Mouse (Mus musculus) liver, embryonic 12.5 days (tissue): Measurements from ENCODE around the gene Tmigd1. TPM values are rescaled to one million over a fixed set of nuclear protein-coding genes. Genes with fewer than 3 reads are reported as not detected.
A peak's percentile ranks its signal among the peaks of the same experiment; 100 is the strongest.
"Not testable (repeated sequence)": the region's sequence is repeated elsewhere in the genome, so short reads cannot be mapped to it uniquely, and the experiment has no call there.

Experiments used
- ATAC-seq: fragments of 200-750 bp; cut with Nextera tagmentation; 2 replicates; pipeline ENCODE4 v1.8.0; 2017; ENCODE audit warnings: moderate number of reproducible peaks, mild to moderate bottlenecking, moderate library complexity
- H3K27ac ChIP-seq: fragments of 300-500 bp; sonication (generic); 2 replicates; pipeline ENCODE4 v1.5.1; 2016; ENCODE audit warnings: mild to moderate bottlenecking
- H3K27me3 ChIP-seq: fragments of 300-500 bp; sonication (generic); replicated peaks from 2 replicates; pipeline ENCODE4 v1.6.1; 2016; ENCODE audit warnings: mild to moderate bottlenecking, moderate library complexity
- H3K36me3 ChIP-seq: fragments of 300-500 bp; sonication (generic); 2 replicates; pipeline ENCODE4 v1.6.1; 2016; ENCODE audit warnings: mild to moderate bottlenecking, moderate library complexity
- H3K4me1 ChIP-seq: fragments of 300-500 bp; sonication (generic); 2 replicates; pipeline ENCODE4 v1.6.1; 2016
- H3K4me2 ChIP-seq: fragments of 300-500 bp; sonication (generic); 2 replicates; pipeline ENCODE4 v1.6.1; 2016; ENCODE audit warnings: mild to moderate bottlenecking, moderate library complexity
- H3K4me3 ChIP-seq: fragments of 300-500 bp; sonication (generic); 2 replicates; pipeline ENCODE4 v1.5.1; 2016; ENCODE audit warnings: mild to moderate bottlenecking, moderate library complexity
- H3K9ac ChIP-seq: fragments of 300-500 bp; sonication (generic); 2 replicates; pipeline ENCODE4 v1.6.1; 2016; ENCODE audit warnings: mild to moderate bottlenecking, moderate library complexity
- H3K9me3 ChIP-seq: fragments of 300-500 bp; sonication (generic); replicated peaks from 2 replicates; pipeline ENCODE4 v1.6.1; 2016; ENCODE audit warnings: mild to moderate bottlenecking, moderate library complexity
- WGBS: fragments of 180-500 bp; shearing (Covaris S2); methylation state at CpG from one replicate; pipeline ENCODE4 v1.1.7; 2016; ENCODE audit not compliant: insufficient replicate concordance; 5-methylcytosine and 5-hydroxymethylcytosine counted together
- polyA plus RNA-seq: library from polyadenylated mRNA; unstranded; fragments of >200 nt; fragmentation: Nextera tagmentation; extraction: Ambion mirVana; gene quantifications from 2 replicates; pipeline ENCODE4 v1.2.1, GENCODE M21; 2016

The Tmigd1 gene
- polyA plus RNA-seq, 1 experiment from 2014 or later = not detected

GRCm38 (mm10) chr11:76899758-76900738 is 1.9 kb upstream of the Tmigd1 start:
- H3K27ac ChIP-seq = no peak overlapping the region
- 33% methylated on average over 5 of the region's 5 CpGs for WGBS
- H3K4me2 ChIP-seq = no peak overlapping the region
- H3K36me3 ChIP-seq = no peaks in the 10 kb centered on the region
- no peaks in the 10 kb centered on the region for H3K27me3 ChIP-seq
- 0 out of 2 replicates have a peak, but pooled peaks cover 3% of the 10 kb centered on the region for H3K4me1 ChIP-seq
- ATAC-seq = no peak
- H3K4me3 ChIP-seq = no peak overlapping the region
- no peaks in the 10 kb centered on the region for H3K9me3 ChIP-seq
- no peak overlapping the region for H3K9ac ChIP-seq

- Histone ChIP-seq H3K9ac (no peak overlapping the region), H3K4me1 (0 out of 2 replicates have a peak, but pooled peaks cover 3% of the 10 kb centered on the region), H3K27me3 (no peaks in the 10 kb centered on the region), H3K9me3 (no peaks in the 10 kb centered on the region), H3K36me3 (no peaks in the 10 kb centered on the region), H3K27ac (no peak overlapping the region), H3K4me2 (no peak overlapping the region), H3K4me3 (no peak overlapping the region)
- 79% methylated on average over 2 of the region's 2 CpGs for WGBS
- no peak for ATAC-seq
Measured at GRCm38 (mm10) chr11:76904340-76904739, 2.4 kb downstream of the Tmigd1 start.

- WGBS = 73% methylated on average over 7 of the region's 7 CpGs
- no peak overlapping the region for H3K27ac ChIP-seq
- H3K4me1 ChIP-seq = 0 out of 2 replicates have a peak, but pooled peaks cover 5% of the 10 kb centered on the region
- H3K4me3 ChIP-seq = no peak overlapping the region
- H3K9ac ChIP-seq = no peak overlapping the region
- no peak for ATAC-seq
- no peaks in the 10 kb centered on the region for H3K36me3 ChIP-seq
- no peaks in the 10 kb centered on the region for H3K9me3 ChIP-seq
- 0 out of 2 replicates have a peak, but pooled peaks cover 5% of the 10 kb centered on the region for H3K27me3 ChIP-seq
- no peak overlapping the region for H3K4me2 ChIP-seq
Measured at GRCm38 (mm10) chr11:76908651-76909050, 6.7 kb downstream of the Tmigd1 start.

- Histone ChIP-seq H3K4me2 (no peak overlapping the region), H3K9ac (no peak overlapping the region), H3K27me3 (0 out of 2 replicates have a peak, but pooled peaks cover 5% of the 10 kb centered on the region), H3K27ac (no peak overlapping the region), H3K4me1 (0 out of 2 replicates have a peak, but pooled peaks cover 5% of the 10 kb centered on the region), H3K36me3 (no peaks in the 10 kb centered on the region), H3K4me3 (no peak overlapping the region), H3K9me3 (no peaks in the 10 kb centered on the region)
- WGBS = 49% methylated on average over 3 of the region's 3 CpGs
- no peak for ATAC-seq
Measured at GRCm38 (mm10) chr11:76911325-76912054, 9.5 kb downstream of the Tmigd1 start.

- Histone ChIP-seq H3K9me3 (no peaks in the 10 kb centered on the region), H3K9ac (no peak overlapping the region), H3K4me1 (0 out of 2 replicates have a peak, but pooled peaks cover 7% of the 10 kb centered on the region), H3K36me3 (no peaks in the 10 kb centered on the region), H3K27ac (no peak overlapping the region), H3K4me3 (no peak overlapping the region), H3K27me3 (0 out of 2 replicates have a peak, but pooled peaks cover 5% of the 10 kb centered on the region), H3K4me2 (no peak overlapping the region)
- no peak for ATAC-seq
- WGBS = 41% methylated on average over 7 of the region's 7 CpGs
Measured at GRCm38 (mm10) chr11:76912055-76912395, 10.1 kb downstream of the Tmigd1 start.

- Histone ChIP-seq H3K9ac (no peak overlapping the region), H3K4me3 (no peak overlapping the region), H3K27ac (no peak overlapping the region), H3K9me3 (no peaks in the 10 kb centered on the region), H3K4me1 (0 out of 2 replicates have a peak, but pooled peaks cover 9% of the 10 kb centered on the region), H3K4me2 (no peak overlapping the region), H3K36me3 (no peaks in the 10 kb centered on the region), H3K27me3 (0 out of 2 replicates have a peak, but pooled peaks cover 5% of the 10 kb centered on the region)
- WGBS = 66% methylated on average over 7 of the region's 7 CpGs
- no peak for ATAC-seq
Measured at GRCm38 (mm10) chr11:76914366-76914765, 12.4 kb downstream of the Tmigd1 start.

- H3K27me3 ChIP-seq = 0 out of 2 replicates have a peak, but pooled peaks cover 3% of the 10 kb centered on the region
- H3K27ac ChIP-seq = no peak overlapping the region
- no peak overlapping the region for H3K4me2 ChIP-seq
- H3K9ac ChIP-seq = no peak overlapping the region
- H3K4me3 ChIP-seq = no peak overlapping the region
- 0 out of 2 replicates have a peak, but pooled peaks cover 9% of the 10 kb centered on the region for H3K4me1 ChIP-seq
- no peaks in the 10 kb centered on the region for H3K9me3 ChIP-seq
- WGBS = 31% methylated on average over 13 of the region's 13 CpGs
- ATAC-seq = 0 out of 2 replicates have a peak, but pooled peaks have one; percentile 30
- no peaks in the 10 kb centered on the region for H3K36me3 ChIP-seq
Measured at GRCm38 (mm10) chr11:76916539-76917229, 14.7 kb downstream of the Tmigd1 start.

- Histone ChIP-seq H3K36me3 (no peaks in the 10 kb centered on the region), H3K4me1 (0 out of 2 replicates have a peak, but pooled peaks cover 5% of the 10 kb centered on the region), H3K9me3 (no peaks in the 10 kb centered on the region), H3K9ac (no peak overlapping the region), H3K4me2 (no peak overlapping the region), H3K27ac (no peak overlapping the region), H3K4me3 (no peak overlapping the region), H3K27me3 (0 out of 2 replicates have a peak, but pooled peaks cover 3% of the 10 kb centered on the region)
- no peak for ATAC-seq
- WGBS = 64% methylated on average over 3 of the region's 3 CpGs
Measured at GRCm38 (mm10) chr11:76917230-76917548, 15.2 kb downstream of the Tmigd1 start.

GRCm38 (mm10) chr11:76920607-76921006 is 18.6 kb downstream of the Tmigd1 start:
- Histone ChIP-seq H3K9me3 (no peaks in the 10 kb centered on the region), H3K27me3 (0 out of 2 replicates have a peak, but pooled peaks cover 3% of the 10 kb centered on the region), H3K9ac (no peak overlapping the region), H3K4me2 (no peak overlapping the region), H3K4me3 (no peak overlapping the region), H3K4me1 (0 out of 2 replicates have a peak, but pooled peaks cover 4% of the 10 kb centered on the region), H3K27ac (no peak overlapping the region), H3K36me3 (no peaks in the 10 kb centered on the region)
- WGBS = 46% methylated on average over 1 of the region's 1 CpGs
- ATAC-seq = no peak

GRCm38 (mm10) chr11:76924759-76925236 is 22.8 kb downstream of the Tmigd1 start, which contains the start of gene Blmh:
Gene Blmh (plus strand): TSS chr11:76924809.
- H3K9ac ChIP-seq = no peak within 1 kb of the TSS
- no peaks in the 10 kb centered on the region for H3K36me3 ChIP-seq
- H3K9me3 ChIP-seq = no peaks in the 10 kb centered on the region
- no peak within 1 kb of the TSS for H3K27ac ChIP-seq
- no peak for ATAC-seq
- no peaks in the 10 kb centered on the region for H3K4me1 ChIP-seq
- no peak within 1 kb of the TSS for H3K4me3 ChIP-seq
- H3K4me2 ChIP-seq = no peak within 1 kb of the TSS
- WGBS = 51% methylated on average over 6 of the region's 6 CpGs
- H3K27me3 ChIP-seq = 0 out of 2 replicates have a peak, but pooled peaks cover 9% of the 10 kb centered on the region

- H3K4me3 ChIP-seq, H3K27me3 ChIP-seq, ATAC-seq, H3K4me1 ChIP-seq, H3K36me3 ChIP-seq, H3K4me2 ChIP-seq, H3K27ac ChIP-seq, H3K9me3 ChIP-seq, H3K9ac ChIP-seq: not testable (repeated sequence)
- 70% methylated on average over 8 of the region's 8 CpGs for WGBS
Measured at GRCm38 (mm10) chr11:76928586-76928985, 26.6 kb downstream of the Tmigd1 start.
